19 mouse cellular contexts compared by ENCODE assay signal in genomic region chr14:29903574-29903973, GRCm38 (mm10).
DNase-seq lines count a peak whose midpoint lies in the region; ATAC-seq and TF ChIP-seq lines count a peak whose summit lies in the region.
"Had no signal": no experiment of that assay in that cellular context is flagged by ENCODE, and none has a peak within 500 bp of the region (broad histone marks: within the 10 kb centered on the region; RNA-seq: fewer than 3 reads in every experiment).

No protein-coding gene starts in this region.

- H3K27ac ChIP-seq in lung, embryonic 14.5 days (ENCODE audit: low read depth) = no peak overlapping the region
- no peak overlapping the region for H3K27ac ChIP-seq in intestine, embryonic 16.5 days (ENCODE audit: low read length)
- no peak overlapping the region for H3K27ac ChIP-seq in stomach, embryonic 16.5 days (ENCODE audit: low read length)
- no peak overlapping the region for H3K27ac ChIP-seq in hindbrain, postnatal 0 days
- H3K27ac ChIP-seq: embryonic facial prominence, embryonic 10.5 days; forebrain, embryonic 13.5 days; heart, embryonic 13.5 days; hindbrain, embryonic 15.5 days had no signal

- no peak overlapping the region for H3K9ac ChIP-seq in lung, embryonic 14.5 days
- H3K9ac ChIP-seq in intestine, embryonic 16.5 days (ENCODE audit: low read depth, low read length) = no peak overlapping the region
- no peak overlapping the region for H3K9ac ChIP-seq in stomach, embryonic 16.5 days (ENCODE audit: low read length)
- H3K9ac ChIP-seq in hindbrain, postnatal 0 days (replicated peaks; ENCODE audit: low read length) = no peak overlapping the region
- H3K9ac ChIP-seq: forebrain, embryonic 13.5 days; heart, embryonic 13.5 days; hindbrain, embryonic 15.5 days had no signal

- ATAC-seq in lung, embryonic 14.5 days (ENCODE audit: insufficient read depth) = no peak; the same call in 1 of the 2 replicates
- ATAC-seq in intestine, embryonic 16.5 days = peak; percentile 96
- peak; percentile 71; the same call in 1 of the 2 replicates for ATAC-seq in stomach, embryonic 16.5 days (ENCODE audit: insufficient read depth, low FRiP score)
- no peak for ATAC-seq in frontal cortex, adult (ENCODE audit: low TSS enrichment)
- ATAC-seq in hindbrain, postnatal 0 days = no peak
- ATAC-seq: forebrain, embryonic 13.5 days had no signal

- no peak overlapping the region for H3K4me3 ChIP-seq in lung, embryonic 14.5 days (ENCODE audit: low read depth, low read length)
- H3K4me3 ChIP-seq in intestine, embryonic 16.5 days (ENCODE audit: low read length) = no peak overlapping the region
- no peak overlapping the region for H3K4me3 ChIP-seq in stomach, embryonic 16.5 days (replicated peaks; ENCODE audit: low read length)
- no peak overlapping the region for H3K4me3 ChIP-seq in hindbrain, postnatal 0 days (ENCODE audit: low read length)
- H3K4me3 ChIP-seq: embryonic facial prominence, embryonic 10.5 days; forebrain, embryonic 13.5 days; heart, embryonic 13.5 days; hindbrain, embryonic 15.5 days had no signal

- no peaks in the 10 kb centered on the region for H3K4me1 ChIP-seq in lung, embryonic 14.5 days (ENCODE audit: insufficient read depth)
- peaks cover 2% of the 10 kb centered on the region; the same call in 1 of the 2 replicates for H3K4me1 ChIP-seq in intestine, embryonic 16.5 days (ENCODE audit: control insufficient read depth, insufficient read depth, low read length)
- no peaks in the 10 kb centered on the region for H3K4me1 ChIP-seq in stomach, embryonic 16.5 days (ENCODE audit: control insufficient read depth, insufficient read depth, low read length)
- no peaks in the 10 kb centered on the region for H3K4me1 ChIP-seq in hindbrain, postnatal 0 days (ENCODE audit: insufficient read depth, low read length)
- H3K4me1 ChIP-seq: embryonic facial prominence, embryonic 10.5 days; forebrain, embryonic 13.5 days; heart, embryonic 13.5 days; hindbrain, embryonic 15.5 days had no signal

- DNase-seq in lung, embryonic 14.5 days = peak; percentile 26
- no peak for DNase-seq in lung, postnatal 10 days
- DNase-seq in ZHBTc4 (ENCODE audit: low read depth, low spot score) = peak; percentile 5
- DNase-seq in right cerebral cortex, postnatal 4 days = no peak
- DNase-seq in hindbrain, postnatal 0 days (ENCODE audit: low spot score) = no peak
- DNase-seq: adrenal gland, adult 2 months; adrenal gland, postnatal 25 days; cerebellum, adult 2 months; cerebellum, postnatal 10 days; gastrocnemius, postnatal 14 days; heart, postnatal 36 days had no signal

- H3K9me3 ChIP-seq in lung, embryonic 14.5 days (ENCODE audit: low read depth, low read length) = no peaks in the 10 kb centered on the region
- no peaks in the 10 kb centered on the region for H3K9me3 ChIP-seq in intestine, embryonic 16.5 days (ENCODE audit: control insufficient read depth, low read length)
- no peaks in the 10 kb centered on the region for H3K9me3 ChIP-seq in stomach, embryonic 16.5 days (replicated peaks; ENCODE audit: control insufficient read depth, low read length)
- no peaks in the 10 kb centered on the region for H3K9me3 ChIP-seq in hindbrain, postnatal 0 days (ENCODE audit: low read length)
- H3K9me3 ChIP-seq: embryonic facial prominence, embryonic 10.5 days; forebrain, embryonic 13.5 days; heart, embryonic 13.5 days; hindbrain, embryonic 15.5 days had no signal

- WGBS in lung, embryonic 14.5 days = 64% methylated on average over 3 of the region's 3 CpGs
- 48% methylated on average over 3 of the region's 3 CpGs for WGBS in intestine, embryonic 16.5 days
- WGBS in stomach, embryonic 16.5 days = 65% methylated on average over 3 of the region's 3 CpGs
- 62% methylated on average over 3 of the region's 3 CpGs for WGBS in hindbrain, postnatal 0 days

- TF ChIP-seq CTCF in lung, embryonic 14.5 days (IDR thresholded peaks at IDR 0.05; ENCODE audit: low read depth) = no peak
- no peak for TF ChIP-seq CTCF in hindbrain, postnatal 0 days (IDR thresholded peaks at IDR 0.05; ENCODE audit: low read depth)

- H3K27me3 ChIP-seq in lung, embryonic 14.5 days (ENCODE audit: insufficient read depth, low read length) = no peaks in the 10 kb centered on the region
- H3K27me3 ChIP-seq in intestine, embryonic 16.5 days (replicated peaks; ENCODE audit: control insufficient read depth, insufficient read depth, low read length) = no peaks in the 10 kb centered on the region
- H3K27me3 ChIP-seq in stomach, embryonic 16.5 days (ENCODE audit: control insufficient read depth, insufficient read depth, low read length) = no peaks in the 10 kb centered on the region
- no peaks in the 10 kb centered on the region for H3K27me3 ChIP-seq in hindbrain, postnatal 0 days (ENCODE audit: insufficient read depth, low read length)
- H3K27me3 ChIP-seq: forebrain, embryonic 13.5 days; heart, embryonic 13.5 days; hindbrain, embryonic 15.5 days had no signal

- H3K4me2 ChIP-seq in lung, embryonic 14.5 days = no peak overlapping the region
- H3K4me2 ChIP-seq in intestine, embryonic 16.5 days (ENCODE audit: low read depth, low read length) = no peak overlapping the region
- H3K4me2 ChIP-seq in stomach, embryonic 16.5 days (ENCODE audit: low read depth, low read length) = no peak overlapping the region
- no peak overlapping the region for H3K4me2 ChIP-seq in hindbrain, postnatal 0 days (ENCODE audit: low read depth, low read length)
- H3K4me2 ChIP-seq: forebrain, embryonic 13.5 days; heart, embryonic 13.5 days; hindbrain, embryonic 15.5 days had no signal

- no peaks in the 10 kb centered on the region for H3K36me3 ChIP-seq in lung, embryonic 14.5 days (ENCODE audit: insufficient read depth)
- H3K36me3 ChIP-seq in intestine, embryonic 16.5 days (ENCODE audit: control insufficient read depth, insufficient read depth, low read length) = no peaks in the 10 kb centered on the region
- no peaks in the 10 kb centered on the region for H3K36me3 ChIP-seq in stomach, embryonic 16.5 days (ENCODE audit: control insufficient read depth, insufficient read depth, low read length)
- H3K36me3 ChIP-seq in hindbrain, postnatal 0 days (ENCODE audit: insufficient read depth, low read length) = no peaks in the 10 kb centered on the region
- H3K36me3 ChIP-seq: embryonic facial prominence, embryonic 10.5 days; G1E; heart, embryonic 13.5 days; hindbrain, embryonic 15.5 days had no signal

Comparison
In these comparisons a context has a peak if more than half of its experiments do, and no peak if none do; other contexts are left out.
1. DNase-seq: peak in lung, embryonic 14.5 days (single experiment) and ZHBTc4 (single experiment); none in lung, postnatal 10 days (single experiment), right cerebral cortex, postnatal 4 days (single experiment) and hindbrain, postnatal 0 days (single experiment).
2. ATAC-seq: peak in intestine, embryonic 16.5 days (single experiment) and stomach, embryonic 16.5 days (single experiment); none in lung, embryonic 14.5 days (single experiment), frontal cortex, adult (single experiment) and hindbrain, postnatal 0 days (single experiment).